Mouse (Mus musculus) embryo, embryonic 9.5 days (tissue): ENCODE measurements around the gene Mon1a.

Experiments used
- DNase-seq: peaks from one replicate; pipeline ENCODE4 v3.0.0-alpha.2; 2017; ENCODE audit errors: extremely low spot score

Gene Mon1a

DNA sequence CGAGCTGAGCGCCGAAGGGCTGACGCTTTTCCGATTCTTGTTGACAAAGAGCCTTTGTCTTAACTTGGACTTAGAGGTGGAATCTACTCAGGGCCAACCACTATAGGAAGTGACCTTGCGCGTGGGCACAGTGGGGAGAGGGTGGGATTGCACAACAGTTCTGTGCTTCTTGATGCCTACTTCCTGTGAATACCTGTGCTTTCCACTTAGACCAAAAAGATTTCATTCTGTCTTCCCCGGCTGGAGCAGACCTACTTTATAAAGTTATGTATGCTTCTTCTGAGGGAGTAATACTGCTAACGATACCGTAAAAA is 61.9 kb downstream of the Mon1a start, which contains the start of gene Traip:
Gene Traip, plus strand, starts transcription at position 215 of the 314 bp plus-strand sequence.
- no peak for DNase-seq

DNA sequence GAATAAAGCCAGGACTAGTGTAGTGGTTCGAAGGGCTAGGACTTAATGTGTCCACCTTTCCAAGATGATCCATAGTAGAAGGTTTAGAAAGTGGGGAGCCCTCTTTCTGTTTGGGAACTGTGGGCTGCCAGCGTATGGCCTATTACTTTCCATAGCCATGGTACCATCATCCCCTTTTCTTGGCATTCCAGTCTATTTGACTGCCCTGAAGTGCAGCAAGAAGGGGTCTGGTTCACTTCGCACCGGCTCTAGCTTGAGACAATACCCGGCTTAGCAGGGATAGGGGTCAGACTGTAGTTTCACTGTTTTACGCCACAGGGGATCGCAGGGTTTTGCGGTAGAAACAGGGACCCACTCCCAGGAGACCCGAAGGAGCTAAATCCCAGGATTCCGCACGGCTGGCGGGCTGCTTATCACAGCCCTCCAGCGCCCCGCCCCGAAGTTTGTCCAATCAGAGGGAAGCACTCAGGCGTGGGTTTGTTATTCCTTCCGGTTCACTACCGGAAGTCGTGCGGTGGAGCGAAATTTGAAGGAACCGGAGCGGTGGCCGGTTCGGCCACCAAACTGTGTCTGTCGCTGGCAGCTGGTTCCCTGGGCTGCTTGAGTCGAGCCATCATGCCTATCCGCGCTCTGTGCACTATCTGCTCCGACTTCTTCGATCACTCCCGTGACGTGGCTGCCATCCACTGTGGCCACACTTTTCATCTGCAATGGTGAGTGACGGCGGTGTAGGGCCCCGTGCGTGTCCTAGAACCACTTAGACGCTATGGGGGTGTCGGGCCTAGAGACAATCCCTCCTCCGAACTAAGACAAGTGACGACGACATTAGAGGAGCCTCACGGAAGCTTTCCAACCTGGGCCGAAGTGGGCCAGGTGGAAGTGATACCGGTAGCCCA is 62.8 kb downstream of the Mon1a start:
- peak; percentile 87 for DNase-seq
